Mouse (Mus musculus) hindbrain, embryonic 15.5 days (tissue): ENCODE results near the gene Ppp1r10. TPM values are rescaled to one million over a fixed set of nuclear protein-coding genes. Genes with fewer than 3 reads are reported as not detected.
A peak's percentile ranks its signal among the peaks of the same experiment; 100 is the strongest.

Source experiments
- ATAC-seq: fragments of 200-750 bp; cut with Nextera tagmentation; 2 replicates; pipeline ENCODE4 v1.8.0; 2017; ENCODE audit warnings: low read depth, moderate number of reproducible peaks, moderate TSS enrichment; ENCODE audit not compliant: low FRiP score
- H3K27ac ChIP-seq: fragments of 300-500 bp; sonication (generic); replicated peaks from 2 replicates; pipeline ENCODE4 v1.5.1; 2015; ENCODE audit warnings: mild to moderate bottlenecking, inconsistent platforms
- H3K27me3 ChIP-seq: fragments of 300-500 bp; sonication (generic); 2 replicates; pipeline ENCODE4 v1.6.1; 2015; ENCODE audit warnings: control low read depth, inconsistent platforms
- H3K36me3 ChIP-seq: fragments of 300-500 bp; sonication (generic); 2 replicates; pipeline ENCODE4 v1.6.1; 2015; ENCODE audit warnings: control low read depth, inconsistent platforms
- H3K4me1 ChIP-seq: fragments of 300-500 bp; sonication (generic); replicated peaks from 2 replicates; pipeline ENCODE4 v1.6.1; 2015; ENCODE audit warnings: control low read depth, inconsistent platforms
- H3K4me2 ChIP-seq: fragments of 300-500 bp; sonication (generic); 2 replicates; pipeline ENCODE4 v1.6.1; 2015; ENCODE audit warnings: moderate library complexity, mild to moderate bottlenecking, inconsistent platforms
- H3K4me3 ChIP-seq: fragments of 300-500 bp; sonication (generic); 2 replicates; pipeline ENCODE4 v1.5.1; 2015; ENCODE audit warnings: mild to moderate bottlenecking, inconsistent platforms
- H3K9ac ChIP-seq: fragments of 300-500 bp; sonication (generic); 2 replicates; pipeline ENCODE4 v1.6.1; 2015; ENCODE audit warnings: inconsistent platforms
- H3K9me3 ChIP-seq: fragments of 300-500 bp; sonication (generic); 2 replicates; pipeline ENCODE4 v1.6.1; 2016; ENCODE audit warnings: control low read depth, inconsistent platforms
- WGBS: fragments of 180-500 bp; shearing (Covaris S2); methylation state at CpG from one replicate; pipeline ENCODE4 v1.1.7; 2015; 5-methylcytosine and 5-hydroxymethylcytosine counted together
- polyA plus RNA-seq: library from polyadenylated mRNA; unstranded; fragments of >200 nt; fragmentation: Nextera tagmentation; extraction: Ambion mirVana; gene quantifications from 2 replicates; pipeline ENCODE4 v1.2.1, GENCODE M21; 2015

Ppp1r10 gene
- polyA plus RNA-seq, 1 experiment from 2014 or later, result 43.0 TPM

DNA sequence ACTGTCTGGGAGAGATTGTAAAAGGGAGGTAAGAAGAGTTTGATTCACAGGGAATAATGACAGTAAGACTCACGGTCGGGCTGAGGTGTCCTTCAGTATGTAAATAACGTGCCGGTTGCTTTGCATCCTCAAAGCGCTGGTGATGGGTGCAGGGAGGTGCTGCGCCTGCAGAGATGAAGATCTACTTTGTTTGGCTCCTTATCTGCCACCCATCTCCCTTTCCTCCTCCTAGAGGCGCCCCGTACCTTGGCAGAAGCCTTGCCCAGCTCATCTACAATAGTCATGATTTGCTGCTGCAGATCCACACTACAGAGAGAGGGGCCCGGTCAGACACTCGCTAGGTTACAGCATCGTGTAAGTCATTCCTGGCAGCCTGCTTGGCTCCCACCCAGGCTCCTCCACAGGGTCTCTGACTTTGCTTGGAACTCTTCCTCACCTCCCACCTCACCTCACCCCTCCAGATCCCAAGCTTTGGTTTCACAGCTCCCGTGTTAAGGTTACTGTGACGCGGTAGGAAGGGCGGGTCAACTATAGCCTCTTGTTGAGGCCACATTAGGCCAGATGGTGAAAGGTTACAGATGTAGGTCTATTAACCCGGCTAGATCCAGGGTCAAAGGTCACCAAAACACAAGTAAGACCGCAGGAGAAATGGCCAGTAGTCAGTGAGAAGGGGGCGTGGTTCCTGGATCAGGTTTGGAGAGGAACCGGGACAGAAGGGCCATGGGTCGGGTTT, 6.9 kb upstream of the Ppp1r10 start:
- peaks cover 33% of the 10 kb centered on the region for H3K36me3 ChIP-seq
- H3K4me3 ChIP-seq, result peak overlapping the region; percentile 67
- 13% methylated on average over 20 of the region's 20 CpGs for WGBS
- H3K9ac ChIP-seq, result peak overlapping the region; percentile 73
- peak overlapping the region; percentile 91 for H3K27ac ChIP-seq
- H3K27me3 ChIP-seq, result no peaks in the 10 kb centered on the region
- peaks cover 21% of the 10 kb centered on the region for H3K4me1 ChIP-seq
- H3K4me2 ChIP-seq, result peak overlapping the region; percentile 73
- ATAC-seq, result peak; percentile 33
- H3K9me3 ChIP-seq, result no peaks in the 10 kb centered on the region

DNA sequence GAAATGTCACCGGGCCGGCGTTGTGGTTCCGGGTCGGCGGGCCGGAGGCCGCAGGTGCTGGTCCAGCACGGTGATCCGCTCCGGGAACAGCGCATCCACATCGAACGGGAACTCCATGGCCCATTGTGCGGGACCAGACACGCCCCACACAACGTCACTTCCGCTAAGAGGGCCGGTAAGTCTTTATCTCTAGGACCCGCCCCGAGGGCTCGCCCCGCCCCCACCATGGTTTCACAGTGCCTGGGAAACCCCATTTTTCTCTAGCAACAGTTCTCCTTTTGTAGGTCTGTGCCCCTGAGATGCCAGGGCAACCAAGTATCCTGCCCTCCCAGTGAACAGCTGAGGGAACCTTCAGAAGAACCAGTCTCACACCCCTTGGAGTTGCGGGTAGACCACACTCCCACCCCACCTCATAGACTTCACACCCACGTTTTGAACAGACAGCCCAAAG, 6.3 kb upstream of the Ppp1r10 start, which contains the start of gene Atat1:
Gene Atat1, minus strand, starts transcription at position 157 of the 451 bp plus-strand sequence.
- H3K27ac ChIP-seq, result peak within 1 kb of the TSS; percentile 91
- H3K9ac ChIP-seq, result peak within 1 kb of the TSS; percentile 73
- no peaks in the 10 kb centered on the region for H3K9me3 ChIP-seq
- peak within 1 kb of the TSS; percentile 73 for H3K4me2 ChIP-seq
- WGBS, result 2% methylated on average over 25 of the region's 25 CpGs
- peaks cover 22% of the 10 kb centered on the region for H3K4me1 ChIP-seq
- H3K36me3 ChIP-seq, result peaks cover 28% of the 10 kb centered on the region
- H3K27me3 ChIP-seq, result no peaks in the 10 kb centered on the region
- H3K4me3 ChIP-seq, result peak within 1 kb of the TSS; percentile 67
- ATAC-seq, result peak; percentile 93

DNA sequence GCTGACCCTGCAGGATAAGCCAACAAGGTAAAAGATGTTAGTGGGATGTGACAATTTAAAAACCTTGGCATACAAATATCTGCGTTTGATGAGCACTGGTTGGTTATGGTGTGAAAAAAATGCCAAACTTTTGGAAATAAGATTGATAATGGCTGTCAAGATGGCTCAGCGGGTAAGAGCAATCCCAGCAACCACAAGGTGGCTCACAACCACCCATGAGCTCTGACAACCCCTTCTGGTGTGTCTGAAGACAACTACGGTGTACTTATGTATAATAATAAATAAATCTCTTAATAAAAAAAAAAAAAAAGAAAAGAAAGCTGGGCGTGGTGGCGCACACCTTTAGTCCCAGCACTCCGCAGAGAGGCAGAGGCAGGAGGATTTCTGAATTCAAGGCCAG, 1.3 kb upstream of the Ppp1r10 start:
- no peaks in the 10 kb centered on the region for H3K36me3 ChIP-seq
- H3K4me2 ChIP-seq, result peak overlapping the region; percentile 78
- H3K4me1 ChIP-seq, result peaks cover 21% of the 10 kb centered on the region
- no peaks in the 10 kb centered on the region for H3K9me3 ChIP-seq
- ATAC-seq, result no peak
- 82% methylated on average over 6 of the region's 6 CpGs for WGBS
- H3K27ac ChIP-seq, result no peak overlapping the region
- H3K9ac ChIP-seq, result 0 out of 2 replicates have a peak overlapping the region, but pooled peaks have one; percentile 76
- H3K27me3 ChIP-seq, result no peaks in the 10 kb centered on the region
- H3K4me3 ChIP-seq, result peak overlapping the region; percentile 55

DNA sequence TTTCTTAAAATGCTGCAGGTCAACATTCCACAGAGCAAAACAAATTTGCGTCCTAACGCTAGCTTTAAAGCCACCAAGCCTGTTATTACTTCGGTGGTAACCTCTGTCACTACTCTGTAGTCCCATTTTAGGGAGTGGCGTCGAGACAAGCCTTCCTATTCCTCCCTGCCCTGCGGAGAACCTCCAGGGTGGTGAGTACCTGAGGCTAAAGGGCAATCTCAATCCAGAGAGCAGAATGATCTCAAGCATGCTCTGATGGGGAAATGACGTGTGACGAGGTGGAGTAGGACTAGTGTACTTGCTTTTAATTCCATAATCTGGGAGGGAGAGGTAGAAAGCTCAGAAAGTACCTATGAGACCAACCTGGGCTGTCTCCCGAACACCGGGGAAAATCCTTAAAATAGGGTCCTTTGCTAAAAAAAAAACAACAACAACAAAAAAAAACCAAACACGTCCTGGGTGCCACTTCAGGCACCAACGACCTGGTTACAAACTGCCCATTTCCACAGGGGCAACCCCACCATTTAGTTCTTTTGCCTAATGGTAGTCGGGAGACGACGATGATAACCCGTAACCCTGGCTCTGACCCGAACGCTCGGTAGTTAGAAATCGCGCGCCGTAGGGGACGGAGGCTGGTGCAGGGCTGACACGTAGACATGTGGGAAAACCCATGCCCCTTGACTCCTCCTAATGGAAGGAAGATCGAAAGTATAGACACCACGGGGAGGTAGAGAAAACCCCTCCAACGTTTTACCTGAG, 517 bp upstream of the Ppp1r10 start:
- Histone ChIP-seq H3K4me3 (peak overlapping the region; percentile 55), H3K9ac (peak overlapping the region; percentile 76), H3K27ac (peak overlapping the region; percentile 98), H3K27me3 (no peaks in the 10 kb centered on the region), H3K4me1 (peaks cover 25% of the 10 kb centered on the region), H3K9me3 (no peaks in the 10 kb centered on the region), H3K4me2 (peak overlapping the region; percentile 78), H3K36me3 (no peaks in the 10 kb centered on the region)
- no peak for ATAC-seq
- WGBS, result 4% methylated on average over 28 of the region's 28 CpGs

DNA sequence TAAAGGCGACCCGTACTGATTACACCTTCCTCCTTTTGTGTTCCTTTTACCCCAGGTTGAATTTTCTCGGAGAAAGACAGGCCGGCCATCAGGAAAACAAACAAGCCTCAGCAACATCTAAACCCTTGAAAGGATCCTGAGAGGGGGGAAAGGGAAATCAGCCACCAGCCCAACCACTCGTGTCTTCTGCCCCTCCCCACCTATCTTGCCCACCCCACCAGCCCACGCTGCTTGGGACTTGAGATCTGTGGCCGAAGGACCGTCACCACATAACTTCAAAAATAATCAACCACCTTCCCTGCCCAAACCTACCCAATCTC, 869 bp downstream of the Ppp1r10 start:
- H3K27me3 ChIP-seq, result no peaks in the 10 kb centered on the region
- H3K9ac ChIP-seq, result peak overlapping the region; percentile 76
- H3K4me1 ChIP-seq, result peaks cover 39% of the 10 kb centered on the region
- no peaks in the 10 kb centered on the region for H3K9me3 ChIP-seq
- H3K27ac ChIP-seq, result peak overlapping the region; percentile 98
- no peak for ATAC-seq
- H3K4me2 ChIP-seq, result peak overlapping the region; percentile 78
- H3K36me3 ChIP-seq, result no peaks in the 10 kb centered on the region
- H3K4me3 ChIP-seq, result peak overlapping the region; percentile 55
- WGBS, result under 1% methylated on average over 8 of the region's 8 CpGs

DNA sequence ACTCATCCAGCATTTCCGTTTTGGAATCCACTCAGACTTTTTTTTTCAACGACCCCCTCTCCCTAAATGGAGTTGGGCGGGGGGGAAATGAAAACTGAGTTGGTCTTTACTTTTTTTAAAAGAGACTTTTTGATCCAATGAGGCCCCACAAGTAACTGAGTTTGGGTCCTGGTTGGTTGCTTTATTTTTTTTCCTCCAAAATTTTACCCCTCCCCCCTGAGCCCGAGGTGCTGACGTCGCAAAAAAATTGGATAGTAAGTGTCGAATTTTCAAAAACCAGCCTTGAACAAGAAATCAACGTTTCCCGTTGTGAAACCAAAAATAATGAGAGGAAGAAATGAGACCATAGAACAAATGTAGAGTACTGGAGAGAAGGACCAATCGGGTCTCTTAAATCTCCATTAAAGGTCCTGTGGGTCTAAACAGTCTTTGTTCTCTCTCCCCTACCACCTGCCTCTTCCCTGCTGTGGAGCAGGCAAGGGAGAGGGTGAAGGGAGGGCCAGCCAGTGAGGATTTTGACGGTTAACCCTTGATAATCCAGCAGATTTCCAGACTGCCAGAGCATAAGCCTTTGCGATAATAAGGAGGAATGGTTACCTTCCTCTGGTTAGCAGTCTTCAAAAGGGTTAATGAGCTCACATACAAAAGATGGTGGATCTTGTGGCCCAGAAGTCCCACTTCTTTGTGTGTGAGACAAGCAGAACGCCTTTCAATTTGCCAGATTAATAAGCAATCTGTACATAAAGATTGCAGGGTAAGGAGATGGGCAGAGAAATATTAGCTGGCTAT, 1.4 kb downstream of the Ppp1r10 start:
- H3K36me3 ChIP-seq, result no peaks in the 10 kb centered on the region
- no peaks in the 10 kb centered on the region for H3K27me3 ChIP-seq
- peak overlapping the region; percentile 55 for H3K4me3 ChIP-seq
- peak; percentile 7 for ATAC-seq
- H3K4me1 ChIP-seq, result peaks cover 45% of the 10 kb centered on the region
- peak overlapping the region; percentile 76 for H3K9ac ChIP-seq
- under 1% methylated on average over 13 of the region's 13 CpGs for WGBS
- no peaks in the 10 kb centered on the region for H3K9me3 ChIP-seq
- peak overlapping the region; percentile 78 for H3K4me2 ChIP-seq
- H3K27ac ChIP-seq, result peak overlapping the region; percentile 98

DNA sequence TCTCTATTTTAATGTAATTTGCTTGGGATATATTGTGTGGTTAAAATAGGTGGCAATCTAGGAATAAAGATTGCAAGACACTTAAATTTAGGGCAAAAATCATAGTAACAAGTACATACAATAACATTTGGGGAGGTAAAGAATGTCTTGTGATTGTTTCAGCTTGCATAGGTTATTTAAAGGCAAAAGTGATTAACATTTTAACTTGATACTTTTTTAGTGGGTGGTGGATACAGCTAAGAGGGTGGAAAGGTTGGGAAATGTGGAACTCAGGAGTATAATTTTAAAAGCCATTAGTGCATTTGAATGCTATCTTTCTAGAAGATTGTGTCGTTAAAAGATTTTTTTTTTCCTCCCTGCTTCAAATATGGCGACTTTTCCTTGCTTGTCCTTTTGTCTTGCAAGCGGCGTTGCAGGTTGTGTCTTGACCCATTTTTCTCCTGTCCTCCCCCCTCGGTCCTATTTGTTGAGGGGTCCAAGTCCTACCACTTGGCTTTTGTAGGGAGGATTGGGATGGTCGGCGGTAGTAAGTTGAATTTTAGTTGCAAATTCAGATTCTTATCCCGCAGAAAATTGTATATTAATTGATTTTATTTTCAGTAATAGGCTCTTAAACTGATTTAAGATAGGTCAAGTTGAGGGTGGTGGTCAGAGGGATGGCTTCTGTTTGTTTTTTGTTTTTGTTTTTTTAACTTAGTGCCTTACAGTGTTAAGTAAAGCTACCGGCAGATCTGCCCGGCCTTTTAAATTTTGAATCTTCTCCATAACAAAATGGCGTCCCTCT, 2.2 kb downstream of the Ppp1r10 start:
- Histone ChIP-seq H3K27ac (peak overlapping the region; percentile 98), H3K4me3 (peak overlapping the region; percentile 55), H3K9ac (peak overlapping the region; percentile 76), H3K4me2 (peak overlapping the region; percentile 78), H3K9me3 (no peaks in the 10 kb centered on the region), H3K36me3 (peaks cover 1% of the 10 kb centered on the region; the same call in 1 of the 2 replicates), H3K4me1 (peaks cover 45% of the 10 kb centered on the region), H3K27me3 (no peaks in the 10 kb centered on the region)
- WGBS, result under 1% methylated on average over 11 of the region's 11 CpGs
- ATAC-seq, result no peak

DNA sequence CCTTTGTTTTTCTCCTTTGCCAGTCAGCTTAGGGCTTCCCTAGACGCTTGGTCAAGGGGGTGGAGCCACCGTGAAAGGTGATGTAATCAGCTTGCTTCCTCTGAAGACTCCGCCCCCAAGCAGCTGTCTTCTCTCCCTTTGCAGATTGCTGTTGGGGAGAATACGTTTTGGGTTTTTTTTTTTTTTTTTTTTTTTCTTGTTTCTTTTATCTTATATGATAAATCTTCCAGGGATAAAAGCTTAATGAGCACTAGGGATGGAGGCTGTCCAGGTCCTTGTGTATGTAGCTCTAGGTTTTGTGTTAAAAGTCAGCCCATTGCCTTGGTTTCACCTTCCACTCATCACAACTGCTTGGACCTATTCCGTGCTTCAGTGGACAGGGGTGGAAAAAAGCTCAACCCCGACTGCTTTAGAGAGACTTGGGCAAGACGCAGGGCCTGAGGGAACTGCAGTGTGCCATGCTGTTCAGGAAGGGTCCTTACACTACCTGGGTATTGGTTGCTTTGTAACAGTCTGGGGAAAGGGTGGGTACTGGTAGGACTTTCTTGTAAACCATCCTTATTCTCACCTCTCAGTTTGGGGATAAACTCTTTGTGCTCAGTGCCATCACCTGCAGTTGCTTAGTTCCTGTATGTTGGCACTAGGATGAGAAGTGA, 3.0 kb downstream of the Ppp1r10 start:
- Histone ChIP-seq H3K36me3 (peaks cover 8% of the 10 kb centered on the region), H3K4me1 (peaks cover 45% of the 10 kb centered on the region), H3K9me3 (no peaks in the 10 kb centered on the region), H3K27ac (peak overlapping the region; percentile 98), H3K9ac (peak overlapping the region; percentile 76), H3K4me3 (peak overlapping the region; percentile 55), H3K4me2 (peak overlapping the region; percentile 78), H3K27me3 (no peaks in the 10 kb centered on the region)
- ATAC-seq, result peak; percentile 43
- WGBS, result 3% methylated on average over 7 of the region's 7 CpGs

DNA sequence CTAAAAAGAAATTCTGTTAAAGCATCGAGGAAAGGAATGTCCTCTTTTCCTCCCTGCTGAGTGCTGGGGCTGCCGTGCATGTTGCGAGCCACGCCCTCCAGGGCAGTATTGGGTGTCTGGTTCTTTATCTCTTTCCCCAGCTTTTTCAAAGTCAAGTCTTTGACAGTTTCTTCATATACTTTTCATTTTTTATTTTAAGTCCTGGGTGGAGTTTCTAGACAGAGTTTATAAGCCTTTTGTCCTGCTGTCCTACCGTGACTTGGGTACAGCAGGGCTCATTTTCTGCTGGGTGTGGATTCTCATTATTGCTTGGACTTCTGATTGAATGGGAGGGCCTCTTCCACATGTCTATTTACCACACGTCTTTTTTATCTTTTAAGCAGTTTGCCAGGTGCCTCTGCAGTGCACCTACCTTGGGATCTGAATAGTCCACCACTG, 3.6 kb downstream of the Ppp1r10 start:
- Histone ChIP-seq H3K9ac (peak overlapping the region; percentile 55), H3K27ac (peak overlapping the region; percentile 98), H3K27me3 (no peaks in the 10 kb centered on the region), H3K4me2 (peak overlapping the region; percentile 78), H3K9me3 (no peaks in the 10 kb centered on the region), H3K36me3 (peaks cover 15% of the 10 kb centered on the region), H3K4me1 (peaks cover 44% of the 10 kb centered on the region), H3K4me3 (peak overlapping the region; percentile 55)
- 38% methylated on average over 6 of the region's 6 CpGs for WGBS
- ATAC-seq, result no peak

DNA sequence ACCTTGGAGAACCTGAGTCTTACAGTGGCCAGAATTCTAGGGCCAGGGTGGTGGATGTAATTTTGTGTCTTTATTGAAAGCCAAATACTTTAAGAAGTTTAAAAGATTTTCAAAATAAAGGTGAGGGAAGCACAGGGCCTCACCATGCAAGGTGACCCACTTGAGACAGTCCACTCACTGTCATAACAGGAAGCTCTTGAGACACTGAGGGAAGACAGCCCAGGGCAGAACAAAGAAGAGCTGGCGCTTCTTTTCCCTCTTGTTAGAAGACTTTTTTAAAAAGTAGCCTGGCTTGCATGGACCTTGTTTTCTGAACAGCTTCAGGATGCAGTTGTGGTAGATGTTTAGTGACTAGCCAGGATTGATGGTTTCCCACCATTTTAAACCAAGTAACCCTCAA, 4.2 kb downstream of the Ppp1r10 start:
- Histone ChIP-seq H3K4me3 (peak overlapping the region; percentile 55), H3K9me3 (no peaks in the 10 kb centered on the region), H3K4me2 (peak overlapping the region; percentile 78), H3K27me3 (no peaks in the 10 kb centered on the region), H3K4me1 (peaks cover 39% of the 10 kb centered on the region), H3K36me3 (peaks cover 20% of the 10 kb centered on the region), H3K9ac (0 out of 2 replicates have a peak overlapping the region, but pooled peaks have one; percentile 55), H3K27ac (peak overlapping the region; percentile 98)
- no peak for ATAC-seq
- WGBS, result 76% methylated on average over 1 of the region's 1 CpGs
